Mouse (Mus musculus) testis, adult 2 months (tissue): ENCODE measurements around the gene Klc1.

ENCODE experiments used
- CTCF ChIP-seq: fragments of 200-500 bp; IDR thresholded peaks from 2 replicates; pipeline ENCODE4 v1.5.1; 2012; ENCODE audit warnings: low read depth, mild to moderate bottlenecking, inconsistent platforms, low read length, moderate library complexity; ENCODE audit not compliant: control insufficient read depth, insufficient read depth, insufficient replicate concordance
- POLR2A ChIP-seq: fragments of 200-500 bp; IDR thresholded peaks from 2 replicates; pipeline ENCODE4 v1.6.1; 2012; ENCODE audit warnings: low read depth, mild to moderate bottlenecking, inconsistent platforms, low read length, moderate library complexity; ENCODE audit not compliant: control insufficient read depth

GRCm38 (mm10) chr12:111843470-111843869 lies 84.8 kb downstream of the Klc1 start:
- TF ChIP-seq POLR2A (no peak), CTCF (no peak)
